Mouse (Mus musculus) mesoderm, embryonic 11.5 days (tissue): ENCODE data around the gene Ptges.
"Not testable (repeated sequence)": the region's sequence is repeated elsewhere in the genome, so short reads cannot be mapped to it uniquely, and the experiment has no call there.

Experiments used
- DNase-seq: peaks from one replicate; pipeline ENCODE4 v3.0.0-alpha.2; 2012; ENCODE audit warnings: low read depth, low spot score

Ptges gene

GRCm38 (mm10) chr2:30929483-30930045 is at the start of gene Ptges:
Gene Ptges, minus strand, starts transcription at chr2:30929863.
- DNase-seq, result peak; percentile 73

GRCm38 (mm10) chr2:30967352-30968327 is 38.0 kb upstream of the Ptges start, which contains the start of gene Tor1a:
Gene Tor1a, minus strand, starts transcription at chr2:30967933.
- DNase-seq, result peak; percentile 90

- no peak for DNase-seq
Observed at GRCm38 (mm10) chr2:30966826-30967225, 37.2 kb upstream of the Ptges start.

- no peak for DNase-seq
Observed at GRCm38 (mm10) chr2:30965627-30966026, 36.0 kb upstream of the Ptges start.

- no peak for DNase-seq
Observed at GRCm38 (mm10) chr2:30962570-30963254, 33.0 kb upstream of the Ptges start.

- DNase-seq, result no peak
Observed at GRCm38 (mm10) chr2:30959856-30960255, 30.2 kb upstream of the Ptges start.

- no peak for DNase-seq
Observed at GRCm38 (mm10) chr2:30958726-30959125, 29.1 kb upstream of the Ptges start.

GRCm38 (mm10) chr2:30957511-30957910 is 27.8 kb upstream of the Ptges start:
- no peak for DNase-seq

GRCm38 (mm10) chr2:30954797-30955196 is 25.1 kb upstream of the Ptges start:
- DNase-seq, result no peak

- DNase-seq, result peak; percentile 92
Observed at GRCm38 (mm10) chr2:30952824-30953490, 23.3 kb upstream of the Ptges start, which contains the start of gene Tor1b. Gene Tor1b, plus strand, starts transcription at chr2:30952959.

- no peak for DNase-seq
Observed at GRCm38 (mm10) chr2:30952457-30952823, 22.8 kb upstream of the Ptges start.

GRCm38 (mm10) chr2:30942603-30943011 is 12.9 kb upstream of the Ptges start:
- peak; percentile 87 for DNase-seq

GRCm38 (mm10) chr2:30942116-30942515 is 12.5 kb upstream of the Ptges start:
- DNase-seq, result not testable (repeated sequence)

GRCm38 (mm10) chr2:30941586-30941985 is 11.9 kb upstream of the Ptges start:
- DNase-seq, result no peak

- DNase-seq, result no peak
Observed at GRCm38 (mm10) chr2:30938574-30938991, 8.9 kb upstream of the Ptges start.

- no peak for DNase-seq
Observed at GRCm38 (mm10) chr2:30937731-30938130, 8.1 kb upstream of the Ptges start.

GRCm38 (mm10) chr2:30936808-30937207 is 7.1 kb upstream of the Ptges start:
- no peak for DNase-seq

- peak; percentile 87 for DNase-seq
Observed at GRCm38 (mm10) chr2:30933917-30934450, 4.3 kb upstream of the Ptges start.

GRCm38 (mm10) chr2:30933032-30933431 is 3.4 kb upstream of the Ptges start:
- no peak for DNase-seq

- no peak for DNase-seq
Observed at GRCm38 (mm10) chr2:30931922-30932321, 2.3 kb upstream of the Ptges start.

GRCm38 (mm10) chr2:30930846-30931245 is 1.2 kb upstream of the Ptges start:
- not testable (repeated sequence) for DNase-seq
